21 mouse cellular contexts compared by ENCODE assay signal in the genomic region with DNA sequence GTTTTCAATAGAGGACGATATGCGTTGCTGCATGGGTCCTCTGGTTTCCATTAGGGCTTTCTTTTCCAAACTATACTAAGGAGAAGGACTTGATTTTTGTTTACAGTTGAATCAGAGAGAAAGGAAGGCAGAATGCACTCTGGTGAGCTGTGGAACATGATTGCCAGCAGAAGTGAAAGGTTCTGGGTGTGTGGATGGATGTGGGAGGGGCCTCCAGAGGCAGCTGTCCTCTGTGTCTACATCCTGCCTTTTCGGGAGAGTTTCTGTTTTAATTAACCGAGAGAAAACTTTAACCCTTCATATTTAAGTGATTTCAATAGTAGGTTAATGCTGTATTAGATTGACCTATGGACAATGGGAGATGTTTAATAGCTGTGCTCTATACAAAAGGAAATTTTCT. TPM values are rescaled to one million over a fixed set of nuclear protein-coding genes. Genes with fewer than 3 reads are reported as not detected.
"Had no signal": no experiment of that assay in that cellular context is flagged by ENCODE, and none has a peak within 500 bp of the region (broad histone marks: within the 10 kb centered on the region; RNA-seq: fewer than 3 reads in every experiment).

No protein-coding gene starts in this region.

- ATAC-seq: intestine, embryonic 15.5 days; liver, postnatal 0 days; midbrain, embryonic 13.5 days had no signal

- H3K27ac ChIP-seq: intestine, embryonic 15.5 days; left cerebral cortex, adult 2 months; limb, embryonic 15.5 days; liver, embryonic 13.5 days; midbrain, embryonic 13.5 days; neural tube, embryonic 12.5 days had no signal

- H3K36me3 ChIP-seq: intestine, embryonic 15.5 days; limb, embryonic 15.5 days; liver, embryonic 13.5 days; midbrain, embryonic 13.5 days; neural tube, embryonic 12.5 days had no signal

- DNase-seq: kidney, adult 18-20 months; kidney, postnatal 10 days; liver, embryonic 13.5 days; liver, postnatal 0 days; retina, postnatal 1 day; right cerebral cortex, postnatal 4 days; spleen, adult 18-20 months had no signal

- H3K27me3 ChIP-seq: intestine, embryonic 15.5 days; limb, embryonic 15.5 days; liver, embryonic 13.5 days; midbrain, embryonic 13.5 days; neural tube, embryonic 12.5 days had no signal

- H3K4me3 ChIP-seq: intestine, embryonic 15.5 days; left cerebral cortex, adult 2 months; limb, embryonic 15.5 days; liver, embryonic 13.5 days; midbrain, embryonic 13.5 days; neural tube, embryonic 12.5 days had no signal

- H3K4me1 ChIP-seq: intestine, embryonic 15.5 days; limb, embryonic 15.5 days; liver, embryonic 13.5 days; midbrain, embryonic 13.5 days; neural tube, embryonic 12.5 days had no signal

RNA-seq across cellular contexts. Expression of a gene that starts 46.3 kb away (rescaled TPM):
- total RNA-seq: layer of hippocampus, adult 8-10 months; left cerebral cortex, adult 2 months; left cerebral cortex, postnatal 14 days; megakaryocyte progenitor cell, adult 5-6 weeks; midbrain, postnatal 0 days had no signal
- polyA plus RNA-seq: limb, embryonic 11.5 days; liver, embryonic 13.5 days; liver, postnatal 0 days had no signal

RNA-seq across cellular contexts. Expression of a gene that starts 59.0 kb away (rescaled TPM):
- total RNA-seq: left cerebral cortex, adult 2 months; left cerebral cortex, postnatal 14 days; megakaryocyte progenitor cell, adult 5-6 weeks; midbrain, postnatal 0 days; neutrophil, adult 5-6 weeks had no signal
- polyA plus RNA-seq: intestine, embryonic 15.5 days; kidney, embryonic 14.5 days; limb, embryonic 11.5 days; limb, embryonic 15.5 days; liver, embryonic 13.5 days; liver, postnatal 0 days; lung, embryonic 16.5 days; midbrain, embryonic 13.5 days; neural tube, embryonic 12.5 days; stomach, embryonic 14.5 days had no signal
